Mouse (Mus musculus): ENCODE results near the gene Nlgn1.

Gene Nlgn1

GRCm38 (mm10) chr3:26332400-26333238 lies at the start of gene Nlgn1:
Nlgn1 (minus strand) TSS chr3:26332460.
- DNase-seq (ENCODE audit: low spot score in 2 of 2) = no peak

GRCm38 (mm10) chr3:26378272-26378671 lies 46.0 kb upstream of the Nlgn1 start:
- no peak for DNase-seq (ENCODE audit: low spot score in 2 of 2)

GRCm38 (mm10) chr3:26355082-26355481 lies 22.8 kb upstream of the Nlgn1 start:
- DNase-seq (ENCODE audit: low spot score in 2 of 2) = no peak

- DNase-seq (ENCODE audit: low spot score in 2 of 2) = no peak
Observed at GRCm38 (mm10) chr3:26354483-26355030, 22.3 kb upstream of the Nlgn1 start.

DNA sequence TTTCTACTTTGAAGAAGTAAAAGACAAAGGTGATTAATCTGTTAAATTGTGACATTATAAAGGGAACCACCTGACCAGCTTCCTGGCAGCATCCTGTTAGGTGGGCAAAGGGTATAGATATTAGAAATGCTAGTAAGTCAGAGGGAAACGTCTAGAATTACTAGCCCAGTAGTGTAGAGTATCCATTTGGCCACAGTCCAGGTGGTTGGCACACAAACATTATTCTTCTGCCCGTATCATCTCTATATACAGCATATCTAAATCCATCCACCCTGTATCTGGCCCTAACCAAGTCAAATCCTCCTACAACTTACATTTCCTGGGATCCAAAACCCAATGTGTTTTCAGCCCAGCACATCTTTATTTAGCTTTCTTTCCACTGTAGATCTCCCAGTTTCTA lies 5.2 kb upstream of the Nlgn1 start:
- no peak for DNase-seq (ENCODE audit: low spot score in 2 of 2)

- DNase-seq (ENCODE audit: low spot score in 2 of 2) = peak in 1 of 2 experiments; percentile 29
Observed at GRCm38 (mm10) chr3:26333239-26333811, 1.1 kb upstream of the Nlgn1 start.

- DNase-seq (ENCODE audit: low spot score in 2 of 2) = peak; percentile 34 to 46
Observed at GRCm38 (mm10) chr3:26331177-26332061, 841 bp downstream of the Nlgn1 start.

GRCm38 (mm10) chr3:26330863-26331176 lies 1.4 kb downstream of the Nlgn1 start:
- DNase-seq (ENCODE audit: low spot score in 2 of 2) = no peak

DNA sequence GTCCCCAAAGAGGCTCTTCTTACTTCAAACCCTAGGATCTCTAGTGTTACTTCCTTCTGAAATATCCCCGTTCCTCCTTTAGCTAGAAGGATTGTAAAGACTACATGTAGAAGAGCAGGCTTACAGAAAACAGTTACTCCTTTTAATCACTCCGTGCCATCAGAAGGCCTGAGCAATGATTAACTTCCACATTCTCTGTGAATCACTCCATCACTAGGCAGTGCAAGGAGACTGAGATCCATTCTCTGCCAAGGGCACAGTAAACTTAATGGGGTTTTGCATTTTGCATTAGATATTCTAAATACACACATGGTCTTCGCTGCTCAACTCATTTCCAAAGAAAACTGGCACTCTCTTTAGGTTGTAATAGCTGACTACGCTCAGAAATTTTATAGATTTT lies 2.2 kb downstream of the Nlgn1 start:
- DNase-seq (ENCODE audit: low spot score in 2 of 2) = no peak

GRCm38 (mm10) chr3:26324510-26324909 lies 7.8 kb downstream of the Nlgn1 start:
- no peak for DNase-seq (ENCODE audit: low spot score in 2 of 2)

GRCm38 (mm10) chr3:26317397-26317796 lies 14.9 kb downstream of the Nlgn1 start:
- no peak for DNase-seq (ENCODE audit: low spot score in 2 of 2)

DNA sequence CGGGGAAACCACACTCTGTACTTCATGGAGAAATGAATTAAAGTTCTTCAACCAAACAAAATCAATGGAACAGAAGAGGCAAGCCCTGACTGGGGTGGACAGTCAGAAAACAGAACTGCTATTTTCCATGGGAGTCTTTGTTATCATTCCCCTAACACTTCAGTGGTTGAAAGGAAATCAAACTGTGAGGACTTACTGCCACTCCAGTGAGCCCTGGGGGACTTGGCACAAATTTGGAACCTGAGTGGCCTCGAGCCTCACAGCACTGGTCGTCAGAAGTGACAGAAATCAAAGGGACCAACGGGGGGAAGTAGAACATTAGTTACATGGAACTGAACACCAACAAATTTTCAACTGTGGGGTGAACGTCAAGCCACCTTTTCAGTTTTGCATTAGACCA lies 34.4 kb downstream of the Nlgn1 start:
- DNase-seq (ENCODE audit: low spot score in 2 of 2) = peak in 1 of 2 experiments; percentile 12

DNA sequence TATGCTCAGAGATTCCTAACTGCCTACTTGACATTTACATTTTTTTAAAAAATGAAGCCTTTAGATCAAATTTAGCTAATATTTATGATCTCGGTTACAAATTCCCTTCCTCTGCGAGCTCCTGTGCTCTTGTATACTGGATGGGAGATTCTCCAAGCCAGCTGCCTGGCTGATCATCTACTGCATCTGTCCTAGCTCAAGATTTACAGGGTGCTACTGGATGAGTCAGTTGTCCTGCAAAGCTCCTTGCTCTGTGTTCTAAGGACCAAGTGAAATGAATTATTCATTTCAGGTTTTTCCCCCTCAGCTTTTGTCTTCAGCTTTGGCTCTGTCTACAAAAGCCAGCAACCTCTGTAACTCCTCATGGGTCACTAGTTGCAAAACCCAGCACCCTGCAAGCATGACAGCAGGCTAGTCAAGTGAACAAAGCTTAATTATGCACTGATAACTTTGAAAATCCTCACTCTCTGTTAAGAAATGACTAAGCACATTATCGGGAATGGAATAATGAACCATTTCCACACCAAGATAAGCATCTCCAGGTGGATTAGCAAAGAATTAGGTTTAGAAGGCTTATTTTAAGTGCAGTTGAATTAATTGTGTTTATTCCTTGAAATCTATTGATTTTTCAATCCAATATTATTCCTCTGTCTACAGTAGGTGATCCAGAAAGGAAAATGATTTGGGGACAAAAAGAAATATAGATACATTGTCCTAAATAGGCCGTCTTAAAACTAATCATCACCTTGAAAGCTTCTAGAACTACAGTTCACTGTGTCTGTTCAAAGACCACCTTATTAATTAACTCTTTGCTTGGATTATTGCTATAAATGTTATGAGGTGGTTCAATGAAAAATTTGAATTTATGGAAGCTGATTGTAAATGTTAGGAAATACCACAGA lies 61.1 kb downstream of the Nlgn1 start:
- DNase-seq (ENCODE audit: low spot score in 2 of 2) = no peak

DNA sequence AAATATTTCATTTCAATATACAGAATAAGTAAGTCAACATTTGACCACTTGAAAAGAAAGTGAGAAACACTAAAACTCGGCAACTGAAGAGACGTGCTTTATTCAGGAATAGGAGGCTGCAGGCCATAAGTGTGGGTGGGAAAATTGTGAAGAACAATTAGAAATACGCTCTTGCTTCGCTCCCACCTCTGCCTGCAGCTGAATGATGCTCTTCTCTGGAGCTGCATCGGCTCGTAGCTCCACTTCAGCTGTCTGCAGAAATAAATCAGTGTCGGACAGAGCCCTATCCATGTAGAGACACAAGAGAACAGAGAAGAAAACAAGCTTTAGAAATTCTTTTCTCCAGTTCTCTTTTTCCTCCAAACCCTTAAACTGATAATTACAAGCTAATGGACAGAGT lies 85.7 kb downstream of the Nlgn1 start:
- DNase-seq (ENCODE audit: low spot score in 2 of 2) = no peak

DNA sequence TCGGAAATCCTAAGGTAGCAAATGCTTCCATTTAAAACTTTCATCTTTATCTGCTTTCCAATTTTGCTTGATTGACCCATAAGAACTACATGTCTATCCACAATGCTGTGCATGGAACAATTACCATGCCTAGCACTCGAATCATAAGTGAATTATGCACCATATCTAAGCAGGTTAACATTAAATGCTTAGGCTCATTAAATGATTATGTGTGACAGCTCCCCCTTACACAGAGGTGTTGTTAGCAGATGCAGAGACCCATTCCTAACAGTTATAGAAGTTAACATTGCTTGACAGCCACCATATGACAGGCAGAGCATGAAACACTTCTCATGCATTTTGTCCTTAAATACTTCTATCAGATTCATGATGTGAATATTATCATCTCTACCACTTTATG lies 89.0 kb downstream of the Nlgn1 start:
- DNase-seq (ENCODE audit: low spot score in 2 of 2) = no peak

- no peak for DNase-seq (ENCODE audit: low spot score in 2 of 2)
Observed at GRCm38 (mm10) chr3:26230006-26230405, 102.3 kb downstream of the Nlgn1 start.

- DNase-seq (ENCODE audit: low spot score in 2 of 2) = peak in 1 of 2 experiments; percentile 5
Observed at GRCm38 (mm10) chr3:26228827-26229226, 103.4 kb downstream of the Nlgn1 start.

DNA sequence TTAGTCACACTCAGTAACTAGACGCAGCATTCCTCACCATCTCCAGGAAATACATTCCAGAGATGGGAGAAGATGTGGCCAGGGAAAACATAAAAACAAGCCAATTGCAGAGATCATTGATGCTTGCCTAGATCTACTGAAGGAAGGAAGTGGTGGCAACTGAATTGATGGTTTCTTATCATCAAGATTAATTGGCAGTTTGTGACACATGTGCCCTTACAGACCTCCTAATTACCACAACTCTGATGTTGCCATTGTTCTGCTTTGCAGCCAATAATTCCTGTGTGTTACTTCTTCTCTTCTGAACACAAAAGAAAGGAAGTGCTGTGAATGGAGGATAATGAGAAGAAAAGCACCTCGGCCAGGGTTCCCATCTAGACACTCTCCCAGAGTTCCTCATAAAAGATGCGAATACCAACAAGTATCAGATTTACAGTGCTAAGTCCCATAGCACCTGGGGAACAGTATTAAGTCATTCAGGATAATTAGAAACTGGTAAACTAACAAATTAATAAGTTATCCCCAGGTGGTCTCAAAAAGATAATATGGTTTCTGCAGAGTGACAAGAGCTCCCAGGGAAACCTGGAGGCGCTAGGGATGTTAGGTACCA lies 104.0 kb downstream of the Nlgn1 start:
- no peak for DNase-seq (ENCODE audit: low spot score in 2 of 2)

DNA sequence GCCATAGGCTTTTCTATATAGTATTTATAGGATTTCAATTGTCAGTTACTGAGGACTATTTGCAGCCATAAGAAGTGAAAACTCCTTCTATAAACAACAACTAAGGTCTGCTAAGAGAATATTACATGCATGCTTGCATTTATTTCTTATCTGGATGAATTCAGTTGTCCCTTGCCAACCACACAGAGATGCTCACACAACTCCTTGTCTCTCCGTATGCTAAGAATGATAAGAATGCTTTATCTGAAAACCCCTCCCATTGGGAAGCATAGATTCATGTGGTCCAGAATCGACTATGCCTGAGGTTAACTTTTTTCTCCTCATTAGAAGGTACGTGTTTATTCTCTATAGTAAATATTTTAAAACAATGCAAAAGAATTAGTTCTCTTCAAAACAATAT lies 108.8 kb downstream of the Nlgn1 start:
- DNase-seq (ENCODE audit: low spot score in 2 of 2) = no peak

DNA sequence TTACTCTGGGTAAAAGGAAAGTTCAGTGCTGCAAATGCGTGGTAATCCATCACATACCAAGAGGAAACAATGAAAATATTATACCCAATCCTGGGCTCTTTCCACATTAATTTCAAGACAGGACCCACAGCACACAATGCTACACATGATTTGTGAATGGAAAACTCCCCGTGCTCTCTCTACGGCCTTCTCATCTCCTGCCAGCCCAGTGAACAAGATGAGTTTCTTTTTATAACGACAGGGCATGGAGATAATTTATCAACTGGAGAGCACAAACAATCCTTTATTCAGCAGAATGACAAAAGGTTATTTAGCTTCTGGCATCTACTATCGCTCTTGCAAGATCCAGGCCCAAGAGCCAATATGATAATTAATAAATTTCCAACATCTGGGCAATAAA lies 116.0 kb downstream of the Nlgn1 start:
- DNase-seq (ENCODE audit: low spot score in 2 of 2) = no peak

- no peak for DNase-seq (ENCODE audit: low spot score in 2 of 2)
Observed at GRCm38 (mm10) chr3:26202702-26203101, 129.6 kb downstream of the Nlgn1 start.

All from cerebellum, postnatal 4 days (tissue).